Mouse (Mus musculus) midbrain, embryonic 16.5 days (tissue): ENCODE measurements around the gene Nat8f2. TPM values are rescaled to one million over a fixed set of nuclear protein-coding genes. Genes with fewer than 3 reads are reported as not detected.
"Not testable (repeated sequence)": the region's sequence is repeated elsewhere in the genome, so short reads cannot be mapped to it uniquely, and the experiment has no call there.

Source experiments
- ATAC-seq: fragments of 200-750 bp; cut with Nextera tagmentation; 2 replicates; pipeline ENCODE4 v1.8.0; 2017; ENCODE audit warnings: moderate TSS enrichment
- H3K27ac ChIP-seq: fragments of 300-500 bp; sonication (generic); 2 replicates; pipeline ENCODE4 v1.5.1; 2014; ENCODE audit warnings: mild to moderate bottlenecking, low read length, mixed read lengths
- H3K27me3 ChIP-seq: fragments of 300-500 bp; sonication (generic); 2 replicates; pipeline ENCODE4 v1.6.1; 2014; ENCODE audit warnings: low read depth, low read length, mixed read lengths; ENCODE audit not compliant: control insufficient read depth, insufficient read depth
- H3K36me3 ChIP-seq: fragments of 300-500 bp; sonication (generic); 2 replicates; pipeline ENCODE4 v1.6.1; 2014; ENCODE audit warnings: mild to moderate bottlenecking, low read length, moderate library complexity, mixed read lengths; ENCODE audit not compliant: control insufficient read depth, insufficient read depth
- H3K4me1 ChIP-seq: fragments of 300-500 bp; sonication (generic); 2 replicates; pipeline ENCODE4 v1.6.1; 2014; ENCODE audit warnings: mild to moderate bottlenecking, low read length, mixed read lengths; ENCODE audit not compliant: control insufficient read depth, insufficient read depth
- H3K4me2 ChIP-seq: fragments of 300-500 bp; sonication (generic); 2 replicates; pipeline ENCODE4 v1.6.1; 2014; ENCODE audit warnings: mild to moderate bottlenecking, low read length, mixed read lengths
- H3K4me3 ChIP-seq: fragments of 300-500 bp; sonication (generic); 2 replicates; pipeline ENCODE4 v1.5.1; 2014; ENCODE audit warnings: low read depth, mild to moderate bottlenecking, low read length, moderate library complexity, mixed read lengths
- H3K9ac ChIP-seq: fragments of 300-500 bp; sonication (generic); 2 replicates; pipeline ENCODE4 v1.6.1; 2014; ENCODE audit warnings: low read depth, low read length, mixed read lengths
- H3K9me3 ChIP-seq: fragments of 300-500 bp; sonication (generic); replicated peaks from 2 replicates; pipeline ENCODE4 v1.6.1; 2014; ENCODE audit warnings: mild to moderate bottlenecking, low read length, mixed read lengths; ENCODE audit not compliant: control insufficient read depth, poor library complexity, severe bottlenecking
- WGBS: fragments of 180-500 bp; shearing (Covaris S2); extraction: QIAGEN DNeasy Blood & Tissue Kit; methylation state at CpG from one replicate; pipeline ENCODE4 v1.1.7; 2014; 5-methylcytosine and 5-hydroxymethylcytosine counted together
- polyA plus RNA-seq: library from polyadenylated mRNA; unstranded; fragments of >200 nt; fragmentation: Nextera tagmentation; extraction: Ambion mirVana; gene quantifications from 2 replicates; pipeline ENCODE4 v1.2.1, GENCODE M21; 2015

Gene Nat8f2
- polyA plus RNA-seq, 1 experiment from 2014 or later, result 0.05 TPM

DNA sequence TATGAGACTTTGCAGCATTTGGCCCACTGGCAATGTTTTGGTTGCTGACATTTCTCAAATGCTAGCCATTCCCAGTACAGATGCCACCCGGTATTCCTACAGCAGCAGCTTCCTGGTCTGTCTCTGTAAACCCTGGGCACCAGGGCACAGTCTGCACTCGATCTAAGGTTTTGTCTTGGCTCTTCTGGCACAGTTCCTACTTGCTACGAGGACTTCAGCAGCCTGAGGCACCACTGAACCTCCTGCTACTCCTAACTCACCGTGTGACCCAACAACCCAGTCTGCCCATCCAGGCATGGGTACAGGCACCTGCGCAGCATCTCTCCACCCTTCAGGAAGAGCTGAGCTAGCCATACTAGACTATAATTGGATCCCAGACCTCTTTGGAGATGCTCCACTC is 32.9 kb downstream of the Nat8f2 start:
- not testable (repeated sequence) for H3K27ac ChIP-seq, H3K4me1 ChIP-seq, H3K4me2 ChIP-seq, ATAC-seq, H3K9ac ChIP-seq, H3K27me3 ChIP-seq, H3K36me3 ChIP-seq, H3K9me3 ChIP-seq, H3K4me3 ChIP-seq
- WGBS, result 79% methylated on average over 5 of the region's 5 CpGs

DNA sequence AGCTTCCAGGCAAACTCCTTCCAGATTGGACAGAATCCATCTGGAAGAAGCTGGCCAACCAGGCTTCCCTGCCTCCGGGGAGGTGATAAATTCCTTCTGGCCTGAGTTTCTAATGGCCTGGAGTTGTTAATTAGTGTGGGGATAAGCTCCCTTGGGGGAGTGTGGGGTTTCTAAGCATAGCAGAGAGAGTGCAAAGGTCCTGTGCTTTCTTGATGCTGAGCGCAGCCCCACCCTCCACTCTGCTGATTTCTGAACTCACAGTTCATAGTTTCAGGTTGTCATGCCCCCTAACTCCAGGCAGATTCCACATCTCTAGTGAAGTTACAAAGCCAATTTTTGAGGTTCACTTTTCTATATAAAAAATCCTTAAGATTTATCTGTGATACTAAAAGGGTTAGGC is 33.9 kb downstream of the Nat8f2 start:
- H3K4me3 ChIP-seq, H3K9ac ChIP-seq, H3K27ac ChIP-seq, H3K4me1 ChIP-seq, H3K36me3 ChIP-seq, H3K27me3 ChIP-seq, ATAC-seq, H3K9me3 ChIP-seq, H3K4me2 ChIP-seq: not testable (repeated sequence)
- 82% methylated on average over 1 of the region's 2 CpGs for WGBS

DNA sequence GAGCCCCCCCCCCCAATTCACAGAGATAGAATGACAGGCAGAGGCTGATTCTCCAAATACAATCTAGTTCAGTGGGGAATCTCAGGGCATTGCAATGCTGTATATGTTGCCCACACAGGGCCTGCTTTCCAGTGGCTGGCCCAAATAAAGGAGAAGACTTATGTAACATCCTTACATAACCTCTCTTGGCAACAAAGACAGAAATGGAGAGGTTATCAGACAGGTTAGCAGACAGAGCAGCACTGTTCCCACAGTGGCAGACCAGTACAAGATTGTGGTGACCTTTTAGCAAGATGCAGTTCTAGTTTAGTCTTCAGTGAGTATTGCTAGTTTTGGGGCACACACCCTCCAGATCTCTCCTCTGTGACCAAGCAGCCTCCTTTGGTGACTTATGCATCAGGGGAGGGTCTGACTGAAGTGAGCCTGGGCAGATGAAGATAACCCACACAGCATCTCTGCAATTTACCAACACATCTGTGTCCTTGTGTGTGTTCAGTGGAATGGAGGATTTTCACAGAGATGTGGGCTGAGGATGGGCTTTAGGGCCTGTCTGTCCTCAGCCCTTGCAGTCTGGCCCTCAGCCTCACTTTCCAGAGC is 34.4 kb downstream of the Nat8f2 start:
- not testable (repeated sequence) for H3K9me3 ChIP-seq, H3K27me3 ChIP-seq, H3K4me1 ChIP-seq, H3K4me2 ChIP-seq, H3K4me3 ChIP-seq, ATAC-seq, H3K9ac ChIP-seq, H3K36me3 ChIP-seq, H3K27ac ChIP-seq

DNA sequence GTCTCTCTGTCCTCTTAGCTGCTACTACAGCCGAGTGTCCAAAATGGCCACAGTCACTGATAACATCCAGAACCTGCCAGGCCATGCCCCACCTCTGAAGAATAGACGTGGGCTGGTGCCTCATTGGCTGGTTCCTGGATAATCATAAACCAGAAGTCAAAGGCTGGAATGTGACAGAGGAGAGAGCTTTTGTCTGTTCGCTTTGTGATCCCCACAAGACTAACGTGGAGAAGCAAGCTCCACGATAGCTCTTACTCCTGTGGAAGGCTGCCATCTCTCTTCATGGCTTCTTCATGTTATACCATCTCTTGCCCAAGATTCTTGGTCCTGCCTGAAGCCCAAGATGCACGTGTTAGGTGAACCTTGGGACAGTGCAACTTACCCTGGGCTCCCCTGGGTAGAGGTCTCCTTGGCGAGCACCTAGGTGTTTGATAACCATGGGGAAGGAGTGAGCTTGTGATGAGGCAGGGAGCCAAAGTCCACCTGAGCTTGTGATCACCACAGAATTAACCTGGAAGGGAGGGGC is 37.1 kb downstream of the Nat8f2 start, which contains the start of gene Nat8:
TSS of gene Nat8 (minus strand) at position 287 of the 526 bp plus-strand sequence.
- Histone ChIP-seq H3K36me3 (no peaks in the 10 kb centered on the region), H3K4me2 (no peak within 1 kb of the TSS)
- WGBS, result 83% methylated on average over 7 of the region's 7 CpGs

DNA sequence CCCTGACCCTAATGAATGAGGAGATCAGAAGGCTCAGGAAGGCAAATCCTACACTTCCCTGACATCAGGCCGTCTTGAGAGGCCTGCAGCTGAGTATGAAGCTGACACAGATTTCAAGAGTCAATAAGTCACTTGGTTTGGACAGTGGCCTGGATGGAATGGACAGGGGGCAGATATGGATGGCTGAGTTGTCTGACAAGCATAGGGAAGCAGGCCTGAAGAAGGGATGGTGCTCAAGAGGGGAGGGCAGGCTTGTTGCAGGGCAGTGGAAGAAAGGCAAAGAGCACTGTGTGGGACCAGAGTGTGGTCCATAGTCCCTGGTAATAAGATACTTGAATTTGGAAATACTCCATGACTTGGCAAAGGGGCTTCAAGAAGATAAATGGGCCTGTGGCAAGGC is 39.5 kb downstream of the Nat8f2 start:
- no peaks in the 10 kb centered on the region for H3K36me3 ChIP-seq
- H3K27ac ChIP-seq, result no peak overlapping the region
- no peak for ATAC-seq
- H3K4me2 ChIP-seq, result no peak overlapping the region
- no peak overlapping the region for H3K9ac ChIP-seq
- WGBS, result 42% methylated on average over 1 of the region's 1 CpGs
- no peak overlapping the region for H3K4me3 ChIP-seq
- no peaks in the 10 kb centered on the region for H3K4me1 ChIP-seq
- H3K27me3 ChIP-seq, result no peaks in the 10 kb centered on the region
- H3K9me3 ChIP-seq, result no peaks in the 10 kb centered on the region

More for the DNA sequence above, 37.1 kb downstream of the Nat8f2 start, which contains the start of gene Nat8:
- no peak for ATAC-seq
- Histone ChIP-seq H3K27me3 (no peaks in the 10 kb centered on the region), H3K4me1 (no peaks in the 10 kb centered on the region), H3K9me3 (no peaks in the 10 kb centered on the region), H3K4me3 (no peak within 1 kb of the TSS), H3K27ac (no peak within 1 kb of the TSS), H3K9ac (no peak within 1 kb of the TSS)

DNA sequence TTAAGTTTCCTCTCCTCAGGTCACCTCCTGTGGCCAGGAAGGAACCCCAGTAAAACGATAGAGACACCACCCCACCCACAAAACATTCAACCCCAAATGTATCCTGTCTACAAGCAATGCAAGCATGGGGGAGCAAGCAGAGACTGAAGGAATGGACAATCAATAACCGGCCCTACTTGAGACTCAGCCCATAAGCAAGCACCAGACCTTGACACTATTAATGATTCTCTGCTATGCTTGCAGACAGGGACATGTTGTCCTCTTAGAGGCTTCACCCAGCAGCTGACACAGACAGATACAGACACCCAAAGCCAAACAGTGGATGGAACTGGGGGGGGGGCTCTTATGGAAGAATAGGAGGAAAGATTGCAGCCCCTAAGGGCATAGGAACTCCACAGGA is 43.1 kb downstream of the Nat8f2 start:
- no peak overlapping the region for H3K4me3 ChIP-seq
- WGBS, result 86% methylated on average over 2 of the region's 2 CpGs
- H3K9ac ChIP-seq, result no peak overlapping the region
- H3K4me2 ChIP-seq, result no peak overlapping the region
- no peaks in the 10 kb centered on the region for H3K4me1 ChIP-seq
- no peaks in the 10 kb centered on the region for H3K9me3 ChIP-seq
- no peak overlapping the region for H3K27ac ChIP-seq
- no peaks in the 10 kb centered on the region for H3K36me3 ChIP-seq
- ATAC-seq, result no peak
- no peaks in the 10 kb centered on the region for H3K27me3 ChIP-seq

DNA sequence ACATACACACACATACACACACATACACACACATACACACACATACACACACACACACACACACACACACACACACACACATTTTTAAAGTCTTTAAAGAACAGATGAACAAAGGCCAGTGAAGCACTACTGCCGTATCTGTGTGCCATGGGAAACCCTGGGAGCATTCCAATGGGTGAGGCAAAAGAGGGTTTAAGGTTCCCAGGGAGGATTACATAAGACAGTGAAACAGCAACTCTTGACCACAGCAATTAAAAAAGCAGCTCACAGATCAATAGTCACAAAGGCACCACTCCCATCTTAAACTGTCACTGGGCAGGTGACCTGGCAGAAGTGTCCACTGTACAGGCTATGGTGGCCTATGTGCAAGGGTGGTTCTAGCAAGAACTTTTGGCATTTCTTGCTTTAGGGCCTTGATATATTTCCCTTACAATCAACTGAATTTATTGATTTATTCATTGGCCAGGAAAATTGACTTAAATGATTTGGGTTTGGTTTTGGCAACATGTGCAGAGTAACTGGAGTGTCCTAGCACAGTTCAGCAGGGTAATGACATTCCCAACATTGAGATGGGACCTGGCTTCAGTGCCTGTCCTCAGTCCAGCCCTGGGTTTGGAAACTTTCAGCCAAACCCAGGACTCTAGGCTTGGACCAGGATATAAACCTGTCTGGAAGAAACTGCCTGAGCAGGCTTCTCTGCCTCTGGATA is 45.4 kb downstream of the Nat8f2 start:
- Histone ChIP-seq H3K36me3 (no peaks in the 10 kb centered on the region), H3K9ac (no peak overlapping the region), H3K4me3 (no peak overlapping the region), H3K27me3 (no peaks in the 10 kb centered on the region), H3K27ac (no peak overlapping the region), H3K4me2 (no peak overlapping the region), H3K4me1 (no peaks in the 10 kb centered on the region), H3K9me3 (no peaks in the 10 kb centered on the region)
- no peak for ATAC-seq
- 92% methylated on average over 1 of the region's 1 CpGs for WGBS

DNA sequence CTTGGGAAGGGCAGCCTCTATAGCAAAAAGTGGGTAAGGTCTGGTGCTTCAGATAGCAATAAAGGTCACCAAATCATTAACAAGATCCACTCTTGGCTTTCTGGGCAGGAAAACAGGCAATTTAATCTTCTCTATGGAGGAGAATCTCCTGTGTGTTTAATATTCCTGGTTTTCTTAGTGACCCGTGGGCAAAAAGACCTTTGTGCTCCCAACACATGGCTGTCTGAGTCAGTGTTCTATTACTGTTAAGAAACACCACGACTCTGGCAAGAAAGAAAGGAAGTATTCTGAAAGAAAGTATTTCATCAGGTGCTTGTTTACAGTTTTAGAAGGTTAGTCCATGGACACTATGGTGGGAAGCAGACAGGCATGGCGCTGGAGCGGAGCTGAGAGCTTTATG is 46.7 kb downstream of the Nat8f2 start:
- no peaks in the 10 kb centered on the region for H3K36me3 ChIP-seq
- no peak overlapping the region for H3K4me3 ChIP-seq
- H3K4me2 ChIP-seq, result no peak overlapping the region
- no peak overlapping the region for H3K27ac ChIP-seq
- H3K9ac ChIP-seq, result no peak overlapping the region
- no peak for ATAC-seq
- H3K9me3 ChIP-seq, result no peaks in the 10 kb centered on the region
- no peaks in the 10 kb centered on the region for H3K4me1 ChIP-seq
- H3K27me3 ChIP-seq, result no peaks in the 10 kb centered on the region
- 88% methylated on average over 4 of the region's 4 CpGs for WGBS

DNA sequence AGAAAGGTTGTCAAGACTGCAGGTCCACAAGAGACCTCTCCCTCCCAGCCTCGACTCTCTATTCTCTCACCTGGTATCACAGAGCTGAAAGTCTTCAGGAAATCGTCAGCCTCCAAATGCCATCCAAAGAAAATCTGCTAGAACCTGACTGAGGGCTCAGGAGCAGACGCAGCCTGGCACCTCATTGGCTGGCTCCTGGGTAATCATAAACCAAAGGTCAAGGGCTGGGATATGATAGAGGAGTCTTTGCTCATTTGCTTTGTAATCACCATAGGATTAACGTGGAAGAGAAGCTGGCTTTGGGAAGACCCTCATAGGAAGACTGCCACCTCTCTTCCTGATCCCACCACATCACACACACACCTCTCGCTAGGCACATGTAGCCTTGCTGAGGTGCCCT is 48.1 kb downstream of the Nat8f2 start, which contains the start of the genes Nat8f6 and Nat8f5:
TSS of gene Nat8f6 (minus strand) at position 118 of the 400 bp plus-strand sequence.
TSS of gene Nat8f5 (minus strand) at position 136 of the 400 bp plus-strand sequence.
- Histone ChIP-seq H3K36me3 (no peaks in the 10 kb centered on the region), H3K4me2 (no peak within 1 kb of the TSS), H3K27me3 (no peaks in the 10 kb centered on the region), H3K4me3 (no peak within 1 kb of the TSS), H3K27ac (no peak within 1 kb of the TSS), H3K4me1 (no peaks in the 10 kb centered on the region), H3K9ac (no peak within 1 kb of the TSS), H3K9me3 (no peaks in the 10 kb centered on the region)
- ATAC-seq, result no peak
- WGBS, result 92% methylated on average over 5 of the region's 5 CpGs
